Mouse (Mus musculus): ENCODE measurements at regions not wholly inside any gene's neighbourhood (a gene's known extent, or its start where the extent isn't known, plus 50 kb on each side); places are given as distances from the start of the nearest gene placed in this dataset.

DNA sequence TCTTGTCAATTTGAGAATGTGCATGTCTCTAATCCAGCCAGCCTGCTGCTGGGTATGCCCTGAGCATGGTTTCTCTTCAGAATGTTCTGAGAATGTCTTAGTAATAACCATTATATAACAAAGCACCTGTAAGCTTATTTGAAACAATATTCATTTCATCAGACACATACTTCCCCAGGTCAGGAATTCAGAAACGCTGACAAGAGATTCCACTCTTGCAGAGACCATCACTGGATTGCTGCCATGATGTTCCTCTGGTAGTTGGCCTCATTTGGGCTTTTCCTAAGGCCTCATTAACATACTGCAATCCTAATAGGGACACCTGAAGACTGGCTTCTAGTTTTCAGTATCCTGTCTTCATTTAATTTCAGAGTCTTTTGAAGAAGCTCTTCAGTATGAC is 642.5 kb upstream of the Adamts5 start:
- no peak for DNase-seq (ENCODE audit: low read depth, low spot score)

DNA sequence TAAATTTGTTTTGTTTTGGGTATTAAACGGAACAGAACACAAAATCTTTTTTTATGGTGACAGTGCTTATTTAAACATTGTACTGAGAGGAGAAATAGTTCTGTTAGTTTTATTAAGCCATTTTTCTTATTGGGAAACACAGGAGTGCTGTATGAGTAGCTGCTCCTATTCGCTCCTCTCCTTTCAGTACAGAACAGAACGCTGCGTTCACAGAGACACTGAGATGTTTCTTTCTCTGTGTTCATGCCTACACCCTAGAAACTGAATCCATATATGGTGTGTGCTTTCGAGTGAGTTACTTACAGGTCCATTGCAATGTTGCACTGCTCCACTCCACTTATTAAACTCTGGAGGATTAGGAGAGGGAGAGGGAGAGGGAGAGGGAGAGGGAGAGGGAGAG is 634.9 kb upstream of the Adamts5 start:
- no peak for DNase-seq (ENCODE audit: low read depth, low spot score)

DNA sequence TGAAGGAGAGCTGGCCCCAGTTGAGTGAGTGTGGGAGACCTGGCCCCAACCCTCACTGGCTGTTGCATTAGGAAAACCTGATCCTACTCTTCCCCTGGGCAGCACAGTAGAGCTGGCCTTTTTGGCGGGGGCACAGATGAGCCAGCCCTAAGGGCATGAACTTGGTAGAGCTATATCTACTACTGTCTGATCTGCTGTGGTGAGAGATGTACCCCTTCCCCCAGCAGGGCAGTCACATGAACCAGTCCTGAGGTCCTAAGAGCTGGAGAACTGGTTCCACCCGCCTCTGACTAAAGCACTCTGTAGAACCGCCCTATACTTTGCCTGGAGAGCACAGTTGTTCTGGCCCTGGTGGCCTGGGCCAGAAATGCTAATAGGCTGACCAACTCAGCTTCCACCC is 622.5 kb upstream of the Adamts5 start:
- DNase-seq (ENCODE audit: low read depth, low spot score), result no peak

DNA sequence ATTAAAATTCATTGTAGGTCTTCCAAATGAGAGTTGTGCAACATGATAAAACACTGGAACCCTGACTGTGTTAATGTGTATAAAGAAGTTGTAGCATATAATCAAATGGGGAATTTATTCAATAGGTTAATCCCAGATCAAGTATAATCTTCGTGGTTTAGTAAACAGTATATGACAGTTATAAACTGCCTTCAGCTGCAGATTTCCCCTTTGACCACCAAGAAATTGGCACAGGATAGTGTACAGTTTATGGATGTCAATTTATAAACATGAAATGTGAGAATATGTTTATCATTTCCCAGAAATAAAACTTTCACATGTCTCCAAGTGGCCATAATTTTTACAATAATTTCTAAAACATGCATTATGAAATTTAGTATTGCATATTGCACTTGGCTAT is 615.3 kb upstream of the Adamts5 start:
- no peak for DNase-seq (ENCODE audit: low read depth, low spot score)

GRCm38 (mm10) chr16:86516144-86516543 is 614.5 kb upstream of the Adamts5 start:
- DNase-seq (ENCODE audit: low read depth, low spot score), result no peak

GRCm38 (mm10) chr16:86501074-86501952 is 599.7 kb upstream of the Adamts5 start:
- peak; percentile 52 for DNase-seq (ENCODE audit: low read depth, low spot score)

- DNase-seq (ENCODE audit: low read depth, low spot score), result no peak
Observed at GRCm38 (mm10) chr16:86475145-86475544, 573.5 kb upstream of the Adamts5 start.

- DNase-seq (ENCODE audit: low read depth, low spot score), result no peak
Observed at GRCm38 (mm10) chr16:86473059-86473740, 571.6 kb upstream of the Adamts5 start.

GRCm38 (mm10) chr16:86461073-86461472 is 559.4 kb upstream of the Adamts5 start:
- DNase-seq (ENCODE audit: low read depth, low spot score), result peak; percentile 12

- no peak for DNase-seq (ENCODE audit: low read depth, low spot score)
Observed at GRCm38 (mm10) chr16:86456649-86457048, 555.0 kb upstream of the Adamts5 start.

GRCm38 (mm10) chr16:86454810-86455209 is 553.2 kb upstream of the Adamts5 start:
- DNase-seq (ENCODE audit: low read depth, low spot score), result no peak

- DNase-seq (ENCODE audit: low read depth, low spot score), result no peak
Observed at GRCm38 (mm10) chr16:86454031-86454430, 552.4 kb upstream of the Adamts5 start.

DNA sequence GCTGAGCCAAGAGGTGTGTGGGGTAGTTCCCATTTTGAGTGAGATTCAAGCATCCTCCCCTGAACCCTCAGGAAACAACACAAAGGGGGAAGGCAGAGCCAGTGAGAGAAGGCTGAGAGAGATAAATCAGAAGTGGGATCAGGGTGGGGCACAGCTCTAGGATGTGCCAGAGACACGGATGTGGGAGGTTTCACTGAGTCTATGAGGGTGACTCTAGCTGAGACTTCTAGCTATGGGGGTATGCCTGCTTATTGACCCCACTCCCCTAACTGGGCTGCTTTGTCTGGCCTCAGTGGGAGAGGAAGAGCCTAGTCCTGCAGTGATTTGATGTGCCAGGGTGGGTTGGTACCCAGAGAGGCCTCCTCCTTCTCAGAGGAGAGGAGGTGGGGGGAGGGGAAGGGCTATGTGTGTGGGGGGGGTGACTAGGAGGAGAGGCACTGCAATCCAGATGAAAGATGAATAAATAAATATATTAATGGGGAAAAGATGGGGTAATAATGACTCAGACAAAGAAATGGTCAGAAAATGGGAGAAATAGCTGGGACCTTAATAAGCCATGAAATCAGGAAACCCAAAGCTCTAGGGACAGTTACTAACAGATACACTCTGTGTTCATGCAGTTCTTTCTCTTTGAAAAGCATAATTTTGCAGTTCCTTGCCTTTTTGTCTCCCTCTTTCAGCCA is 547.0 kb upstream of the Adamts5 start:
- no peak for DNase-seq (ENCODE audit: low read depth, low spot score)

DNA sequence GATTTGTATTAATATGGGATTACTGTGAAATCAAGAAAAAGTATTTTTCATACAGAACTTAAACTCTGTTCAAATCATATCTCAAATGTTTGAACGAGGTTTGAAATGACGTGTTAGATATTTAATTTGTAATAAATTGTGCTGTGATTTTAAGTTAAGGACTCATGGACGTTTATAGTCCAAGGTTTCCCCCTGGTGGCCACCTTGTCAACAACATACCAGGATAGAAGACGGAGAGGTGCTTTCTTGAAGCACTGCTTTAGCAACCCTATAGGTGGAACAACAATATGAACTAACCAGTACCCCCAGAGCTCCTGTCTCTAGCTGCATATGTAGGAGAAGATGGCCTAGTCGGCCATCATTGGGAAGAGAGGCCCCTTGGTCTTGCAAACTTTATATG is 517.8 kb upstream of the Adamts5 start:
- peak; percentile 63 for DNase-seq (ENCODE audit: low read depth, low spot score)

DNA sequence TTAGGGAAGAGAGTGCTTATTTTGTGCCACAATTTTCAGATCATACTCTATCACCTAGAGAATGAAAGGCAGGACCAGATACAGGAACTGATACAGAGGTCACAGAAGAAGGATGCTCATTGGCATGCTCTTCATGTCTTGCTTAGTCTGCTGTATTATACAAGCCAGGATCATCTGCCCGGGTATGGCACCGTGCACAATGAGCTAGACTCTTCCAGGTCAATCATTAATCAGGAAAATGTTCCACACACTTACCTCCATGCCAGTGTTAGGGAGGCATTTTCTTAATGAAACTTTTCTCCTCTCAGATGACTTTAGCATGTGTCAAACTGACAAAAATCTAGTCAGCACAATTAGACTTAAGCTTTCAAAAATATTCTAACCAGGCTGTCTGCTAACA is 502.7 kb upstream of the Adamts5 start:
- DNase-seq (ENCODE audit: low read depth, low spot score), result no peak

GRCm38 (mm10) chr16:86401381-86401780 is 499.8 kb upstream of the Adamts5 start:
- no peak for DNase-seq (ENCODE audit: low read depth, low spot score)

- no peak for DNase-seq (ENCODE audit: low read depth, low spot score)
Observed at GRCm38 (mm10) chr16:86399288-86399687, 497.7 kb upstream of the Adamts5 start.

DNA sequence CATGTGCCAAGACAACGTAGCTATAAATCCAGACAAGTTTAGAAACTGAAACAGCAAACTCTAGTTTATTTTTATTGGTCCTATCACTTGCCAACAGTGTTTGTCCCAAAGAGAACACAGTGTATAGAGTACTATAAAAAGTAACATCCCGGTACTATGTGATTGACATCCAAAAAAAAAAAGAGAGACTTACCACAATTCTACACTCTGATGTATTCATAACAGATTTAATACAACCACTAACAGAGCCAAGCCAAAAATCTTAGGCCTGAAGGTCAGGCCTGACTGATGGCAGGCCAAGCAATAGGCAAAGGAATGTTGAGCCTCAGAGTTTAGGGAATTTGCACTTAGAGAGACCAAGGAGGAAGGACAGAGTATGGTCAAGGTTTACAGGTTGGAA is 495.9 kb upstream of the Adamts5 start:
- no peak for DNase-seq (ENCODE audit: low read depth, low spot score)

GRCm38 (mm10) chr16:86389063-86389723 is 487.6 kb upstream of the Adamts5 start:
- no peak for DNase-seq (ENCODE audit: low read depth, low spot score)

DNA sequence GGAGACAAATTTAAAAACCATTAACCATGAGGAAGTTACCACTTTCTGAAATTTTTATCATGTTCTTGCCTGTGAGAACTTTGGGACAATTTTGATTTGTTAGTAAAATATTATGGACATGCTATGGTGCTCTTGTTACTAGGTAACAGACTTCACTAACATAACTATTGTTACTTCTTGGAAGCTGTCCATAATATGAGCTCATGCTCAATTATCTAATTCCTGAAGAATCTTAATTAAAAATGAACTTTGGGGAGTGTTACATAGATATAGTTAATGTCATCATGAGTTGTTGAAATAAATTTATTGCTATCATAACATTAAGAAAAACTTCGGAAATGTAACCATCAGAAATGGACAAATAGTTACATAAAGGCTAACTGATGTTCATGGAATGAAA is 486.5 kb upstream of the Adamts5 start:
- DNase-seq (ENCODE audit: low read depth, low spot score), result no peak

- DNase-seq (ENCODE audit: low read depth, low spot score), result no peak
Observed at GRCm38 (mm10) chr16:86377991-86378390, 476.4 kb upstream of the Adamts5 start.

DNA sequence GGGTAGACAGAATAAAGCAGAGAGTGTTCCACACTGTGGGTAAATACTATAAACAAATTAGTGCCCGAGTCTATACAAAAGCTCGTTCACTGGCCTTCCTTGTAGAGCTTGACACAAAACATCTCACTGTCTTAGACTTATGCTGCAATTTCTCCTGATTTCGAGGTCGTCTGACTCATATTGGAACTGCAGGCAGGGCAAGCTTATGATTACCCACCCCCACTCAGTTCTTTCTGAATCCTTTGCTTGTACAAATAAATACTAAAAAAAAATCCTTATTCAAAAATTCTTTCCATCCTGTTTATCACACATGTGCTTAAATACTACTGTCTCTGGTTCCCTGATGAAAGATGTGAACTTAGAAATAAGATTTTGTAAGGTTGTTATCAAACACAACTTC is 470.0 kb upstream of the Adamts5 start:
- no peak for DNase-seq (ENCODE audit: low read depth, low spot score)
